Mouse (Mus musculus): ENCODE results near the gene Shpk.

DNA sequence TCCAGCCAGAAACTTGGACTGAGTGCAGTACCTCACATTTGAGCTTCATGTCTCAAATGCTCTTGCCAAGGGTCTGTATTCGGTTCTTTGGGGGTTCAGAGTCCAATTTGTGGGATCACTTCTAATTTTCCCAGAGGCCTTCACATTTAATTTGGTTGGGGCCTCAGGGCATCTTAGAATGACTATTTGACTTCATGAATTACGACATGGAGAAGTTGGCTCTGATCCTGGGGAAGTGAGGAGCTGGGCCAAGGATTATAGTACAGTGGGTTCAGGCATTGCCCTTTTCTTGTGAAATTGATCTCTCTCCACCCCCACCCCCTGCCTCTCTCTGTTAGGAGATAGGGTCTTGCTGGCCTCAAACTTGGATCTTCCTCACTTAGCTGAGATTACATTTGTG lies 1.8 kb downstream of the Shpk start:
- no peak for TF ChIP-seq CTCF (IDR thresholded peaks at IDR 0.05; ENCODE audit: low read depth, low read length)
- no peak for TF ChIP-seq POLR2A (IDR thresholded peaks at IDR 0.05; ENCODE audit: insufficient read depth, low read length)
- no peak for TF ChIP-seq EP300 (IDR thresholded peaks at IDR 0.05; ENCODE audit: insufficient read depth, low read depth, low read length)
